Mouse (Mus musculus): ENCODE data around the gene Aff1. TPM values are rescaled to one million over a fixed set of nuclear protein-coding genes. Genes with fewer than 3 reads are reported as not detected.

Aff1 gene
- polyA plus RNA-seq, 1 experiment = 23.3 TPM

- H3K4me3 ChIP-seq (ENCODE audit: low read depth, low read length) = peak overlapping the region; percentile 51
- H3K36me3 ChIP-seq (ENCODE audit: control insufficient read depth, insufficient read depth, low read length, poor library complexity, severe bottlenecking) = no peaks in the 10 kb centered on the region
- 0 out of 2 replicates have a peak overlapping the region, but pooled peaks have one; percentile 1 for H3K27ac ChIP-seq (ENCODE audit: insufficient read depth, low read length)
- H3K27me3 ChIP-seq (ENCODE audit: control insufficient read depth, insufficient read depth, low read length, poor library complexity, severe bottlenecking) = 0 out of 2 replicates have a peak, but pooled peaks cover under 1% of the 10 kb centered on the region
- no peaks in the 10 kb centered on the region; the same call in 1 of the 2 replicates for H3K9me3 ChIP-seq (replicated peaks; ENCODE audit: control insufficient read depth, insufficient read depth, low read length, poor library complexity, severe bottlenecking)
- TF ChIP-seq POLR2A (IDR thresholded peaks at IDR 0.05; ENCODE audit: insufficient read depth, low read length) = no peak
- no peak; the same call in 1 of the 2 replicates for TF ChIP-seq EP300 (IDR thresholded peaks at IDR 0.05; ENCODE audit: insufficient read depth, low read depth, low read length)
- TF ChIP-seq CTCF (IDR thresholded peaks at IDR 0.05; ENCODE audit: low read depth, low read length) = no peak
- H3K9ac ChIP-seq (ENCODE audit: low read depth, poor library complexity, severe bottlenecking) = 0 out of 2 replicates have a peak overlapping the region, but pooled peaks have one; percentile 4
- peaks cover 1% of the 10 kb centered on the region for H3K4me1 ChIP-seq (ENCODE audit: control insufficient read depth, insufficient read depth, low read length)
These were observed 68.4 kb downstream of the Aff1 start for GRCm38 (mm10) chr5:103760425-103761131.

GRCm38 (mm10) chr5:103761754-103762153 lies 69.6 kb downstream of the Aff1 start:
- H3K4me1 ChIP-seq (ENCODE audit: control insufficient read depth, insufficient read depth, low read length) = no peaks in the 10 kb centered on the region
- TF ChIP-seq CTCF (IDR thresholded peaks at IDR 0.05; ENCODE audit: low read depth, low read length) (no peak), EP300 (IDR thresholded peaks at IDR 0.05; ENCODE audit: insufficient read depth, low read depth, low read length) (no peak), POLR2A (IDR thresholded peaks at IDR 0.05; ENCODE audit: insufficient read depth, low read length) (no peak)
- H3K36me3 ChIP-seq (ENCODE audit: control insufficient read depth, insufficient read depth, low read length, poor library complexity, severe bottlenecking) = no peaks in the 10 kb centered on the region
- H3K27ac ChIP-seq (ENCODE audit: insufficient read depth, low read length) = no peak overlapping the region
- H3K9ac ChIP-seq (ENCODE audit: low read depth, poor library complexity, severe bottlenecking) = no peak overlapping the region
- no peak overlapping the region for H3K4me3 ChIP-seq (ENCODE audit: low read depth, low read length)
- H3K9me3 ChIP-seq (replicated peaks; ENCODE audit: control insufficient read depth, insufficient read depth, low read length, poor library complexity, severe bottlenecking) = no peaks in the 10 kb centered on the region; the same call in 1 of the 2 replicates
- no peaks in the 10 kb centered on the region for H3K27me3 ChIP-seq (ENCODE audit: control insufficient read depth, insufficient read depth, low read length, poor library complexity, severe bottlenecking)

GRCm38 (mm10) chr5:103762850-103763254 lies 70.7 kb downstream of the Aff1 start:
- H3K27ac ChIP-seq (ENCODE audit: insufficient read depth, low read length) = no peak overlapping the region

GRCm38 (mm10) chr5:103765356-103765755 lies 73.2 kb downstream of the Aff1 start:
- Histone ChIP-seq H3K36me3 (ENCODE audit: control insufficient read depth, insufficient read depth, low read length, poor library complexity, severe bottlenecking) (no peaks in the 10 kb centered on the region), H3K27ac (ENCODE audit: insufficient read depth, low read length) (no peak overlapping the region), H3K27me3 (ENCODE audit: control insufficient read depth, insufficient read depth, low read length, poor library complexity, severe bottlenecking) (no peaks in the 10 kb centered on the region), H3K9me3 (replicated peaks; ENCODE audit: control insufficient read depth, insufficient read depth, low read length, poor library complexity, severe bottlenecking) (no peaks in the 10 kb centered on the region; the same call in 1 of the 2 replicates), H3K4me1 (ENCODE audit: control insufficient read depth, insufficient read depth, low read length) (no peaks in the 10 kb centered on the region), H3K4me3 (ENCODE audit: low read depth, low read length) (no peak overlapping the region), H3K9ac (ENCODE audit: low read depth, poor library complexity, severe bottlenecking) (no peak overlapping the region)
- TF ChIP-seq POLR2A (IDR thresholded peaks at IDR 0.05; ENCODE audit: insufficient read depth, low read length) (no peak), CTCF (IDR thresholded peaks at IDR 0.05; ENCODE audit: low read depth, low read length) (no peak), EP300 (IDR thresholded peaks at IDR 0.05; ENCODE audit: insufficient read depth, low read depth, low read length) (no peak)

More at GRCm38 (mm10) chr5:103762850-103763254, 70.7 kb downstream of the Aff1 start:
- H3K4me3 ChIP-seq (ENCODE audit: low read depth, low read length) = no peak overlapping the region
- H3K4me1 ChIP-seq (ENCODE audit: control insufficient read depth, insufficient read depth, low read length) = no peaks in the 10 kb centered on the region
- no peaks in the 10 kb centered on the region for H3K36me3 ChIP-seq (ENCODE audit: control insufficient read depth, insufficient read depth, low read length, poor library complexity, severe bottlenecking)
- H3K9me3 ChIP-seq (replicated peaks; ENCODE audit: control insufficient read depth, insufficient read depth, low read length, poor library complexity, severe bottlenecking) = no peaks in the 10 kb centered on the region; the same call in 1 of the 2 replicates
- no peak overlapping the region for H3K9ac ChIP-seq (ENCODE audit: low read depth, poor library complexity, severe bottlenecking)
- TF ChIP-seq EP300 (IDR thresholded peaks at IDR 0.05; ENCODE audit: insufficient read depth, low read depth, low read length) = no peak
- TF ChIP-seq CTCF (IDR thresholded peaks at IDR 0.05; ENCODE audit: low read depth, low read length) = no peak
- no peaks in the 10 kb centered on the region for H3K27me3 ChIP-seq (ENCODE audit: control insufficient read depth, insufficient read depth, low read length, poor library complexity, severe bottlenecking)

GRCm38 (mm10) chr5:103765758-103766431 lies 73.7 kb downstream of the Aff1 start:
- Histone ChIP-seq H3K27ac (ENCODE audit: insufficient read depth, low read length) (no peak overlapping the region), H3K9me3 (replicated peaks; ENCODE audit: control insufficient read depth, insufficient read depth, low read length, poor library complexity, severe bottlenecking) (no peaks in the 10 kb centered on the region; the same call in 1 of the 2 replicates), H3K4me1 (ENCODE audit: control insufficient read depth, insufficient read depth, low read length) (no peaks in the 10 kb centered on the region), H3K36me3 (ENCODE audit: control insufficient read depth, insufficient read depth, low read length, poor library complexity, severe bottlenecking) (no peaks in the 10 kb centered on the region), H3K27me3 (ENCODE audit: control insufficient read depth, insufficient read depth, low read length, poor library complexity, severe bottlenecking) (no peaks in the 10 kb centered on the region), H3K4me3 (ENCODE audit: low read depth, low read length) (no peak overlapping the region), H3K9ac (ENCODE audit: low read depth, poor library complexity, severe bottlenecking) (no peak overlapping the region)
- no peak for TF ChIP-seq EP300 (IDR thresholded peaks at IDR 0.05; ENCODE audit: insufficient read depth, low read depth, low read length)
- no peak for TF ChIP-seq CTCF (IDR thresholded peaks at IDR 0.05; ENCODE audit: low read depth, low read length)
- TF ChIP-seq POLR2A (IDR thresholded peaks at IDR 0.05; ENCODE audit: insufficient read depth, low read length) = no peak

GRCm38 (mm10) chr5:103766432-103766815 lies 74.2 kb downstream of the Aff1 start:
- Histone ChIP-seq H3K4me3 (ENCODE audit: low read depth, low read length) (no peak overlapping the region), H3K4me1 (ENCODE audit: control insufficient read depth, insufficient read depth, low read length) (peaks cover 1% of the 10 kb centered on the region), H3K27me3 (ENCODE audit: control insufficient read depth, insufficient read depth, low read length, poor library complexity, severe bottlenecking) (no peaks in the 10 kb centered on the region), H3K27ac (ENCODE audit: insufficient read depth, low read length) (no peak overlapping the region), H3K9me3 (replicated peaks; ENCODE audit: control insufficient read depth, insufficient read depth, low read length, poor library complexity, severe bottlenecking) (no peaks in the 10 kb centered on the region; the same call in 1 of the 2 replicates), H3K36me3 (ENCODE audit: control insufficient read depth, insufficient read depth, low read length, poor library complexity, severe bottlenecking) (no peaks in the 10 kb centered on the region), H3K9ac (ENCODE audit: low read depth, poor library complexity, severe bottlenecking) (no peak overlapping the region)
- TF ChIP-seq EP300 (IDR thresholded peaks at IDR 0.05; ENCODE audit: insufficient read depth, low read depth, low read length) (no peak), POLR2A (IDR thresholded peaks at IDR 0.05; ENCODE audit: insufficient read depth, low read length) (no peak), CTCF (IDR thresholded peaks at IDR 0.05; ENCODE audit: low read depth, low read length) (no peak)
